Mouse (Mus musculus) MN1 (cell line): ENCODE data around the gene Ppil4.
A peak's percentile ranks its signal among the peaks of the same experiment; 100 is the strongest.

Source experiments
- DNase-seq: peaks from one replicate; pipeline ENCODE4 v3.0.0-alpha.2; 2016; ENCODE audit warnings: low spot score

The Ppil4 gene

GRCm38 (mm10) chr10:7861259-7861936 lies 68.7 kb downstream of the Ppil4 start:
- DNase-seq, result no peak

- DNase-seq, result no peak
These were observed 69.4 kb downstream of the Ppil4 start for GRCm38 (mm10) chr10:7861937-7862657.

GRCm38 (mm10) chr10:7863411-7863810 lies 70.7 kb downstream of the Ppil4 start:
- DNase-seq, result no peak

GRCm38 (mm10) chr10:7864184-7864583 lies 71.5 kb downstream of the Ppil4 start:
- DNase-seq, result no peak

GRCm38 (mm10) chr10:7864806-7865205 lies 72.1 kb downstream of the Ppil4 start:
- no peak for DNase-seq

- DNase-seq, result no peak
These were observed 74.3 kb downstream of the Ppil4 start for GRCm38 (mm10) chr10:7866762-7867665.

- no peak for DNase-seq
These were observed 75.0 kb downstream of the Ppil4 start for GRCm38 (mm10) chr10:7867666-7868030.

GRCm38 (mm10) chr10:7869746-7870145 lies 77.1 kb downstream of the Ppil4 start:
- DNase-seq, result no peak

- DNase-seq, result peak; percentile 35
These were observed 78.1 kb downstream of the Ppil4 start for GRCm38 (mm10) chr10:7870571-7871315.

GRCm38 (mm10) chr10:7871381-7872020 lies 78.8 kb downstream of the Ppil4 start:
- no peak for DNase-seq
